Mouse (Mus musculus) myocyte (in vitro differentiated cells): ENCODE measurements at regions not wholly inside any gene's neighbourhood (a gene's known extent, or its start where the extent isn't known, plus 50 kb on each side); places are given as distances from the start of the nearest gene placed in this dataset.

Experiments
- H3K27me3 ChIP-seq: one replicate; pipeline ENCODE4 v1.6.1; 2011; ENCODE audit not compliant: control insufficient read depth, insufficient read depth, insufficient read length
- H3K36me3 ChIP-seq: one replicate; pipeline ENCODE4 v1.6.1; 2011; ENCODE audit not compliant: control insufficient read depth, insufficient read depth
- H3K4me2 ChIP-seq: one replicate; pipeline ENCODE4 v1.6.1; 2011; ENCODE audit warnings: low read depth, control low read depth
- H3K4me3 ChIP-seq: one replicate; pipeline ENCODE4 v1.5.1; 2011; ENCODE audit warnings: mild to moderate bottlenecking, control low read depth, moderate library complexity
- H3K79me2 ChIP-seq: one replicate; pipeline ENCODE4 v1.6.1; 2011; ENCODE audit not compliant: control insufficient read depth, insufficient read depth
- H3ac ChIP-seq: one replicate; pipeline ENCODE4 v1.6.1; 2011; ENCODE audit not compliant: control insufficient read depth, insufficient read length
- CEBPB ChIP-seq: IDR thresholded peaks from 2 replicates; pipeline ENCODE4 v1.6.1; 2011; ENCODE audit warnings: mild to moderate bottlenecking, moderate library complexity; ENCODE audit not compliant: poor library complexity, insufficient read depth, severe bottlenecking
- E2F4 ChIP-seq: IDR thresholded peaks from one replicate; pipeline ENCODE4 v1.6.1; 2011; ENCODE audit warnings: mild to moderate bottlenecking, control low read depth, moderate library complexity; ENCODE audit not compliant: insufficient read depth
- MAX ChIP-seq: IDR thresholded peaks from one replicate; pipeline ENCODE4 v1.6.1; 2011; ENCODE audit warnings: low read depth, mild to moderate bottlenecking, control low read depth
- MYOD1 ChIP-seq, 3 experiments: IDR thresholded peaks; one replicate each; pipeline ENCODE4 v1.6.1; 2011; ENCODE audit warnings: control low read depth in 2 of 3, low read depth in 2 of 3, mild to moderate bottlenecking in 2 of 3, moderate library complexity in 1 of 3; ENCODE audit not compliant: insufficient read length in 2 of 3, control insufficient read depth in 1 of 3
- MYOG ChIP-seq, 3 experiments: IDR thresholded peaks; one replicate each; pipeline ENCODE4 v1.6.1; 2011; ENCODE audit warnings: control low read depth in 2 of 3, low read depth in 2 of 3, mild to moderate bottlenecking in 2 of 3; ENCODE audit not compliant: insufficient read length in 2 of 3, control insufficient read depth in 1 of 3, insufficient read depth in 1 of 3
- POLR2A ChIP-seq: IDR thresholded peaks from one replicate; pipeline ENCODE4 v1.6.1; 2011; ENCODE audit warnings: low read depth, mild to moderate bottlenecking, control low read depth, moderate library complexity; ENCODE audit not compliant: insufficient read length
- POLR2AphosphoS2 ChIP-seq: IDR thresholded peaks from one replicate; pipeline ENCODE4 v1.6.1; 2011; ENCODE audit warnings: low read depth, control low read depth; ENCODE audit not compliant: insufficient read length
- REST ChIP-seq: IDR thresholded peaks from one replicate; pipeline ENCODE4 v1.6.1; 2011; ENCODE audit warnings: mild to moderate bottlenecking, control low read depth, moderate library complexity; ENCODE audit not compliant: insufficient read depth, insufficient read length
- SRF ChIP-seq: IDR thresholded peaks from one replicate; pipeline ENCODE4 v1.6.1; 2011; ENCODE audit warnings: low read depth; ENCODE audit not compliant: control insufficient read depth, insufficient read length
- TCF12 ChIP-seq: IDR thresholded peaks from one replicate; pipeline ENCODE4 v1.6.1; 2011; ENCODE audit warnings: mild to moderate bottlenecking, control low read depth; ENCODE audit not compliant: poor library complexity, insufficient read depth, severe bottlenecking
- TCF3 ChIP-seq: IDR thresholded peaks from one replicate; pipeline ENCODE4 v1.6.1; 2011; ENCODE audit warnings: low read depth, control low read depth; ENCODE audit not compliant: insufficient read length
- USF1 ChIP-seq: IDR thresholded peaks from one replicate; pipeline ENCODE4 v1.6.1; 2011; ENCODE audit warnings: low read depth, mild to moderate bottlenecking, control low read depth, moderate library complexity

DNA sequence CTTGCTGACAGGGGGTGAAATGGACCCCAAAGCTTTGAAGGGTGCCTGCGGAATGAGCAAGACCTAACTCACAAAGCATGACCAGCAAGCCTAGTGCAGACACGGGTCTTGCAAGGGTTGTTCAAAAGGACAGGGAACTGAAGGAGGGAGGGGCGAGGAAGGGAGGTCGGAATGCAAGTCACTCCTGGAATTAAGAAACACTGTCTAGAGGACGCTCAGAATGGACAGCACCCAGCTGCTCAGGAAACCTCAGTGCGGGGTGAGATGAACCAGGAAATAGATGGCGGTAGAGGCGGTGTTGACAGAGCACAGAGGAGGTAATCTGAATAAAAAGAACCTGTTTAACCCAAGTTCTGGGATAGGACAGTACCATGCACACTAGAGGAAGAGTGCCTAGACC is 260.4 kb upstream of the Pard3b start:
- peaks cover 15% of the 10 kb centered on the region for H3K27me3 ChIP-seq
- no peaks in the 10 kb centered on the region for H3K36me3 ChIP-seq
- no peaks in the 10 kb centered on the region for H3K79me2 ChIP-seq
- no peak overlapping the region for H3K4me3 ChIP-seq
- no peak overlapping the region for H3ac ChIP-seq
- H3K4me2 ChIP-seq, result no peak overlapping the region
- TF ChIP-seq TCF12, result no peak
- no peak for TF ChIP-seq POLR2AphosphoS2
- no peak for TF ChIP-seq TCF3
- no peak for TF ChIP-seq MYOD1 (IDR thresholded peaks at IDR 0.05; ENCODE audit: control insufficient read depth in 1 of 3, insufficient read length in 2 of 3, low read depth in 2 of 3)
- no peak for TF ChIP-seq SRF
- TF ChIP-seq POLR2A, result no peak
- TF ChIP-seq E2F4, result no peak
- TF ChIP-seq MAX, result no peak
- no peak for TF ChIP-seq MYOG (IDR thresholded peaks at IDR 0.05; ENCODE audit: control insufficient read depth in 1 of 3, insufficient read depth in 1 of 3, insufficient read length in 2 of 3, low read depth in 2 of 3)
- no peak for TF ChIP-seq REST
- no peak for TF ChIP-seq USF1
- no peak for TF ChIP-seq CEBPB

DNA sequence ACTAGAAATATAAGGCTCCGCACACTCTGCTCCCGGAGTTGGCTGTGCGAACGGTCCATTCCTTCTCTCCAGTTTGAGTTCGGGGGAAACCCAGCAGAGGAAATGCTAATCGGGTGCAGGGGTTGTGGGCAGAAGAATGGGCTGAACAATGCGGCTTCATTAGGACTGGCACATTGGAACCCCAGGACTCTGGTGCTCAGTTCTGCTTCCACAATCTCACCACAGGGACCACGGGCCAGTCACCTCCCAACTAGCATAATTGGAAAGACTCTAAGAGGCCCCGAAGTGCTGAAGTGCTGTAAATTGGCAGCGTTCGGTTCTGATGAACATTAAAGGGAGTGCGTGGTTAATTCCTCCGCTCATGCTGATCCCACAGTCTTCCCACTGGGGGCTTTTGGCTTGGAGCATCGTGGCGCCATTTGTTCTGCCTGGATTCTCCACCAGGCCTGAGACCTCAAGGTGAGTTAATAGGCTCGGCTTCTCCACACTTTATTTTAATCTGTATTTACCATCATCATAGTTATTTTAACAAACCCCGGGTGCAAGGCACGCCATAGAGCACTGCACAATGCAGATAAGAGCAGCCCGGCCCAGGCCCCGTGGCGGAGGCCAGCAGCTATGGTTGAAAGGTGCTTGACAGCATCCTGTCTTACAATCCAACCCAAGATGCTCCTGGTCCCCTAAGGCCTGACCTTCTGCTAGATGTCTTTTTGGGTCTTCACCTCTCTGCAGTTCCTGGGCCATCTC is 258.7 kb upstream of the Pard3b start:
- H3K36me3 ChIP-seq, result no peaks in the 10 kb centered on the region
- H3K27me3 ChIP-seq, result peaks cover 15% of the 10 kb centered on the region
- no peak for TF ChIP-seq CEBPB
- TF ChIP-seq POLR2AphosphoS2, result no peak
- no peak for TF ChIP-seq POLR2A
- H3ac ChIP-seq, result no peak overlapping the region
- H3K4me2 ChIP-seq, result no peak overlapping the region
- H3K79me2 ChIP-seq, result no peaks in the 10 kb centered on the region
- no peak overlapping the region for H3K4me3 ChIP-seq

DNA sequence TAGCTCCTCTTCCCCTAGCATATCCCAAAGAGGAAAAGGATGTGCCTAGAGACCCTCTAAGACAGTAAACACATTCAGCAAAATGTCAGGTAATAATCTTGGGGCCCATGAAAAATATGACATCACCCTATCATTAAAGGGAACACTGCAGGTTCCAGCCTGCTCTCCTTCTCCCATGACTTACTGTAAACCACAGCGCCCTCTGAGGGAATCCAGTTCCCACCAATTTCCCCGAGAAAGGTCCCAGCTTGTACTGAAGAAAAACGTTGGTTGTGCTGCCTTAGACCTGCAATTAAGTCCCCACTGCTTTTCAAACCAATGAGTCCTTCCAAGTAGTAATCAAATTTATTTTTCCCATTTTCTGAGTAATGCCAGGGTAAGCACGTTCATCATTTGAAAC is 251.0 kb upstream of the Pard3b start:
- Histone ChIP-seq H3K79me2 (no peaks in the 10 kb centered on the region), H3K4me3 (no peak overlapping the region), H3K27me3 (no peaks in the 10 kb centered on the region), H3K4me2 (no peak overlapping the region), H3ac (no peak overlapping the region), H3K36me3 (no peaks in the 10 kb centered on the region)
- TF ChIP-seq REST, result no peak
- TF ChIP-seq TCF12, result no peak

DNA sequence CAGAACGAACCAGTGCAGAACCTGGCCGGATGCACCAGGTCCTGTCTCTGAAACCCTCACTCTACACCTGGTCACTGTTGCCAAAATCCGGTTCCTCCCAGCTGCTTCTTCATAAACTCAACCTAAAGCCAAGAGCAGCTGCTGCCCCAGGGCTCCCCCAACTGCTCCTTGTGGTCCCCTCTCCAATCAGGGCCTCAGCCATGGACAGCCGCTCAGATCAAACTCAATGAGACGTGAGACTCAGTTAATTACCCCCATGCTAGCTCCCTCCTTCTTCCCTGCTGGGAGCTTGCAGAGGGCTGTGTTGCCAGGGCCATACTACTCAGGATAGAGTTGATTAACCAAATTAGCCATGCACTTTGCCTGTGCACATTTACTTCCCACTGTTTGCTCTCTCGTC is 240.8 kb upstream of the Pard3b start:
- TF ChIP-seq POLR2A (no peak), MAX (no peak)
- H3ac ChIP-seq, result no peak overlapping the region
- no peak overlapping the region for H3K4me2 ChIP-seq
- no peaks in the 10 kb centered on the region for H3K27me3 ChIP-seq
- no peaks in the 10 kb centered on the region for H3K79me2 ChIP-seq
- H3K36me3 ChIP-seq, result no peaks in the 10 kb centered on the region
- H3K4me3 ChIP-seq, result no peak overlapping the region

DNA sequence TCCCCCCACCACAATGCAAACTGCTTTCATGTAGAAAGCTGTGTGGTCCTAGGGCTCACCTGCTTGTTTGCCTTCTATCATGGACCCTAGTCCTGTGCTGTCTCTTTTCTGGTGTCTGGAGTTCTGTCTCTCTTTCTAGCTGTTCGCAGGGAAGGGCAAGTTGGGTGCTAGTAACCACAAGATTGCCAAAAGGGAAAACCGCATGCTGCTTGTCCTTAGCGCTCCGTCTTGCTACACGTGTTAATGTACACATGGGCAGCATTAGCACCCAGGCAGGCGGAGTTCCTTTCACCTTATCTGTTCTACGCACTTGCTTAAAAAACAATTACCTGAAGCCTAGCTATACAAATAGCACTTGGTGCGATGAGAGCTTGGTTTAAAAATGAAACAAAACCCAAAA is 236.3 kb upstream of the Pard3b start:
- Histone ChIP-seq H3K4me3 (no peak overlapping the region), H3K27me3 (no peaks in the 10 kb centered on the region), H3K4me2 (peak overlapping the region; percentile 60), H3K36me3 (no peaks in the 10 kb centered on the region), H3ac (no peak overlapping the region), H3K79me2 (no peaks in the 10 kb centered on the region)
- TF ChIP-seq SRF (no peak), CEBPB (no peak), REST (no peak), POLR2A (no peak), USF1 (no peak), TCF3 (no peak), MYOD1 (IDR thresholded peaks at IDR 0.05; ENCODE audit: control insufficient read depth in 1 of 3, insufficient read length in 2 of 3, low read depth in 2 of 3) (no peak), MAX (no peak), E2F4 (no peak), TCF12 (no peak), MYOG (IDR thresholded peaks at IDR 0.05; ENCODE audit: control insufficient read depth in 1 of 3, insufficient read depth in 1 of 3, insufficient read length in 2 of 3, low read depth in 2 of 3) (no peak), POLR2AphosphoS2 (no peak)
